Mouse (Mus musculus) adrenal gland, adult 2 months (tissue): ENCODE results near the gene Vmn1r138. TPM values are rescaled to one million over a fixed set of nuclear protein-coding genes. Genes with fewer than 3 reads are reported as not detected.
"Not testable (repeated sequence)": the region's sequence is repeated elsewhere in the genome, so short reads cannot be mapped to it uniquely, and the experiment has no call there.

Experiments
- DNase-seq: peaks from one replicate; pipeline ENCODE4 v3.0.0; 2021
- long read RNA-seq: library from polyadenylated mRNA; stranded (forward); transcript quantifications from one replicate; pipeline ENCODE4 v2.0.0, GENCODE M21; 2021
- polyA plus RNA-seq: library from polyadenylated mRNA; depleted of rRNA; stranded (reverse); fragments of >200 nt; gene quantifications from 2 replicates; pipeline ENCODE4 v1.2.3, GENCODE M21; 2012; rRNA removed
- total RNA-seq, 2 experiments: library from RNA; stranded (reverse); gene quantifications; 2 replicates each; pipeline ENCODE4 v1.2.3; 2021

The Vmn1r138 gene
- total RNA-seq (not detected), polyA plus RNA-seq (not detected in 2 replicates)
- long read RNA-seq: 0 reads

GRCm38 (mm10) chr7:22028797-22029196 is at the start of gene Vmn1r138:
Vmn1r138 (minus strand) TSS chr7:22028897.
- not testable (repeated sequence) for DNase-seq

DNA sequence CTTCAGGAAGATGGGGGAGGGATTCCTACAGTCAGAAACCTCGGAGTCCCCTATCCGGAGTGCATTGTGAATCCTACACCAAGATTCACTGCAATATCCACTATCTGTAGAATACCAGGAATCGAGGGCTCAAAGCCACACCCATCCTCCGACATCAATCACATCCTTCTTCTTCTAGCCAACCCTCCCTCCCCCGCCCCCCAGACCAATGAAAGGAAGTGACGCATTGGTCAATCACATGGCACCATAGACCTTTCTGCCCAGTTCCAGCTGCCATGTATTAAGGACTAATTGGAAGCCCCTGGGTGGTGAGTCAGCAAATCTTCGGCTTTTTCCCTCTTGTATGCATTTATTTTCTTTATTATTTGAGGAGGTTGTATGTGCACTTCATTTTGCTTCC is 40.1 kb upstream of the Vmn1r138 start, which contains the start of gene Vmn1r139:
Gene Vmn1r139 (plus strand): TSS at position 301 of the 400 bp plus-strand sequence.
- not testable (repeated sequence) for DNase-seq

- not testable (repeated sequence) for DNase-seq
These were observed 27.5 kb upstream of the Vmn1r138 start, which contains the start of gene Gm6176 for GRCm38 (mm10) chr7:22056205-22056604. Gm6176 (minus strand) TSS chr7:22056305.

- DNase-seq: not testable (repeated sequence)
These were observed 34.4 kb downstream of the Vmn1r138 start, which contains the start of gene Vmn1r137 for GRCm38 (mm10) chr7:21994287-21994686. Vmn1r137 (plus strand) TSS chr7:21994587.

Other genes starting within 250 kb of the Vmn1r138 start
- not detected for gene Gm4177, start 232.2 kb downstream of the Vmn1r138 start, total RNA-seq
- gene Gm4177, start 232.2 kb downstream of the Vmn1r138 start, polyA plus RNA-seq: not detected in 2 replicates
- gene Vmn1r135, start 196.5 kb downstream of the Vmn1r138 start, total RNA-seq: not detected
- not detected in 2 replicates for gene Vmn1r135, start 196.5 kb downstream of the Vmn1r138 start, polyA plus RNA-seq
- gene Gm5725, start 184.6 kb downstream of the Vmn1r138 start, total RNA-seq: not detected
- gene Gm5725, start 184.6 kb downstream of the Vmn1r138 start, polyA plus RNA-seq: not detected in 2 replicates
- not detected for gene Gm5891, start 107.6 kb downstream of the Vmn1r138 start, total RNA-seq
- gene Gm5891, start 107.6 kb downstream of the Vmn1r138 start, polyA plus RNA-seq: not detected in 2 replicates
- gene Vmn1r137, start 34.3 kb downstream of the Vmn1r138 start, total RNA-seq: not detected
- not detected in 2 replicates for gene Vmn1r137, start 34.3 kb downstream of the Vmn1r138 start, polyA plus RNA-seq
- gene Gm6176, start 27.4 kb upstream of the Vmn1r138 start, total RNA-seq: not detected
- gene Gm6176, start 27.4 kb upstream of the Vmn1r138 start, polyA plus RNA-seq: not detected in 2 replicates
- gene Vmn1r139, start 40.2 kb upstream of the Vmn1r138 start, total RNA-seq: not detected
- not detected in 2 replicates for gene Vmn1r139, start 40.2 kb upstream of the Vmn1r138 start, polyA plus RNA-seq
- gene Gm16451, start 89.3 kb upstream of the Vmn1r138 start, total RNA-seq: not detected
- gene Gm16451, start 89.3 kb upstream of the Vmn1r138 start, polyA plus RNA-seq: not detected in 2 replicates
- gene Gm10666, start 105.8 kb upstream of the Vmn1r138 start, total RNA-seq: not detected
- not detected in 2 replicates for gene Gm10666, start 105.8 kb upstream of the Vmn1r138 start, polyA plus RNA-seq
- not detected for gene Vmn1r142, start 135.1 kb upstream of the Vmn1r138 start, total RNA-seq
- not detected in 2 replicates for gene Vmn1r142, start 135.1 kb upstream of the Vmn1r138 start, polyA plus RNA-seq
- not detected for gene Vmn1r143, start 160.5 kb upstream of the Vmn1r138 start, total RNA-seq
- not detected in 2 replicates for gene Vmn1r143, start 160.5 kb upstream of the Vmn1r138 start, polyA plus RNA-seq
- not detected for gene Gm8653, start 172.4 kb upstream of the Vmn1r138 start, total RNA-seq
- gene Gm8653, start 172.4 kb upstream of the Vmn1r138 start, polyA plus RNA-seq: not detected in 2 replicates
- gene Gm8453, start 200.6 kb upstream of the Vmn1r138 start, total RNA-seq: not detected
- not detected in 2 replicates for gene Gm8453, start 200.6 kb upstream of the Vmn1r138 start, polyA plus RNA-seq